Mouse (Mus musculus) embryonic facial prominence, embryonic 11.5 days (tissue): ENCODE measurements around the gene Tnfrsf11a. TPM values are rescaled to one million over a fixed set of nuclear protein-coding genes. Genes with fewer than 3 reads are reported as not detected.
A peak's percentile ranks its signal among the peaks of the same experiment; 100 is the strongest.
"Not testable (repeated sequence)": the region's sequence is repeated elsewhere in the genome, so short reads cannot be mapped to it uniquely, and the experiment has no call there.

ENCODE experiments used
- ATAC-seq: fragments of 200-750 bp; cut with Nextera tagmentation; replicated peaks from 2 replicates; pipeline ENCODE4 v1.8.0; 2017; ENCODE audit warnings: low read depth; ENCODE audit not compliant: insufficient number of reproducible peaks, low FRiP score, low TSS enrichment
- DNase-seq: peaks from one replicate; pipeline ENCODE4 v3.0.0-alpha.2; 2015; ENCODE audit warnings: low spot score
- H3K27ac ChIP-seq: fragments of 300-500 bp; sonication (generic); replicated peaks from 2 replicates; pipeline ENCODE4 v1.5.1; 2014; ENCODE audit warnings: mild to moderate bottlenecking, low read depth, low read length, control low read depth
- H3K27me3 ChIP-seq: fragments of 300-500 bp; sonication (generic); 2 replicates; pipeline ENCODE4 v1.6.1; 2014; ENCODE audit warnings: mild to moderate bottlenecking, low read length, moderate library complexity, mixed read lengths; ENCODE audit not compliant: control insufficient read depth, insufficient read depth
- H3K36me3 ChIP-seq: fragments of 300-500 bp; sonication (generic); replicated peaks from 2 replicates; pipeline ENCODE4 v1.6.1; 2014; ENCODE audit warnings: low read depth, mild to moderate bottlenecking, low read length, moderate library complexity, mixed read lengths; ENCODE audit not compliant: control insufficient read depth, insufficient read depth
- H3K4me1 ChIP-seq: fragments of 300-500 bp; sonication (generic); 2 replicates; pipeline ENCODE4 v1.6.1; 2014; ENCODE audit warnings: low read length, mixed read lengths; ENCODE audit not compliant: control insufficient read depth, insufficient read depth
- H3K4me2 ChIP-seq: fragments of 300-500 bp; sonication (generic); 2 replicates; pipeline ENCODE4 v1.6.1; 2014; ENCODE audit warnings: low read depth, mild to moderate bottlenecking, control low read depth, low read length, moderate library complexity
- H3K4me3 ChIP-seq: fragments of 300-500 bp; sonication (generic); 2 replicates; pipeline ENCODE4 v1.5.1; 2014; ENCODE audit warnings: low read depth, low read length, control low read depth
- H3K9ac ChIP-seq: fragments of 300-500 bp; sonication (generic); replicated peaks from 2 replicates; pipeline ENCODE4 v1.6.1; 2014; ENCODE audit warnings: mild to moderate bottlenecking, control low read depth, low read length
- H3K9me3 ChIP-seq: fragments of 300-500 bp; sonication (generic); replicated peaks from 2 replicates; pipeline ENCODE4 v1.6.1; 2016; ENCODE audit warnings: mild to moderate bottlenecking, low read length, inconsistent platforms, mixed read lengths; ENCODE audit not compliant: control insufficient read depth
- WGBS: fragments of 180-500 bp; shearing (Covaris S2); extraction: QIAGEN DNeasy Blood & Tissue Kit; methylation state at CpG from one replicate; pipeline ENCODE4 v1.1.7; 2014; 5-methylcytosine and 5-hydroxymethylcytosine counted together
- polyA plus RNA-seq: library from polyadenylated mRNA; unstranded; fragments of >200 nt; fragmentation: Nextera tagmentation; extraction: Ambion mirVana; gene quantifications from 2 replicates; pipeline ENCODE4 v1.2.1, GENCODE M21; 2014

Gene Tnfrsf11a
- polyA plus RNA-seq, 1 experiment from 2014 or later = 0.46 TPM

DNA sequence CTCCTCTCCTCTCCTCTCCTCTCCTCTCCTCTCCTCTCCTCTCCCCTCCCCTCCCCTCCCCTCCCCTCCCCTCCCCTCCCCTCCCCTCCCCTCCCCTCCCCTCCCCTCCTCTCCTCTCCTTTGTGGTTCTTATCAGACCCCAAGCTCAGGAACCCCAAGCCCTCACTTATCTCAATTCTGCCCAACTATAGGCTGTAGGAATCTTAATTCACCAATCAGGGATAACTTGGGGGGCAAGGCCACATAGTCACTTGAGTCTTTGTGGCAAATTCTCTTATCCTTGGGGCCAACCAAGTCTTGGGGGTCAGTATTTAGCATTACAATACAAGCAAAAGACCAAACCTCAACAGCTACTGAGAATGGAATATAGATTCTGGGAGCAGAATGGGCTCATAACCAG is 31.5 kb downstream of the Tnfrsf11a start:
- DNase-seq, H3K4me3 ChIP-seq, H3K27me3 ChIP-seq, H3K4me2 ChIP-seq, H3K9me3 ChIP-seq, H3K27ac ChIP-seq, H3K4me1 ChIP-seq, H3K9ac ChIP-seq, H3K36me3 ChIP-seq, ATAC-seq: not testable (repeated sequence)

DNA sequence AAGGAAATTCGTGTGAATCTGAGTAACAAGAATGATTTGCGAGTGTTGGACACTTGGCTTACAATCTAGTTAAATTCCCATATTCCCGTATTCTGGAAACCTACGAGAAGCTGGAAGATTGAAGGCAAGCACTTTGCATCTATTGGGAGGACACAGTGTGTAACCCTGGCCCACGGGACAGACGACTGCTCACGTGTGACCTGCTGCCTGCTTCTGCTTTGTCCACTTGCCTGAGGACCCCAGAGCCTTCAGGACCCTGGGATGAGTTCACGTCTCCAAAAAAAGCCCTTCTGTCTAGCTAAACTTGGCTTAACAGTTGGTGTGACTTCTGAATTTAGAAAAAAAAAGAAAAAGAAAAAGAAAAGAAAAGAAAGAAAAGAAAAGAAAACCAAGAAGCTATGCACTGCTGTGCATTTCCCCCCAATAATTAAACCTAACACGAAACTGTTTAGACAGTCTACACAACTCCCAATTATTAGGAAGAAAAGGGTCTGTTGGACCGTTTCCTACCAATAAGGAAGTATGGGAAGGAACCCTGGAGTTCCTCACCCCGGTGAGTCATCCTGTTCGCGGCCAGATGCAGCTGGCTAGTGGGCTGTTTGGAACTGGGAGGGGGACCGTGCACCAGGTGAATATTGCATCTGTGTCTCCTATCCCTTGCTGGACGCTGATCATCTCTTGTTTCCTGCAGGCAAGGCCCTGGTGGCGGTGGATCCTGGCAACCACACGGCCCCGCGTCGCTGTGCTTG is 32.6 kb downstream of the Tnfrsf11a start:
- no peak for DNase-seq
- no peaks in the 10 kb centered on the region for H3K27me3 ChIP-seq
- no peak overlapping the region for H3K9ac ChIP-seq
- no peaks in the 10 kb centered on the region for H3K9me3 ChIP-seq
- no peaks in the 10 kb centered on the region for H3K4me1 ChIP-seq
- WGBS = 84% methylated on average over 20 of the region's 20 CpGs
- H3K4me2 ChIP-seq = no peak overlapping the region
- ATAC-seq = no peak
- H3K36me3 ChIP-seq = no peaks in the 10 kb centered on the region
- H3K4me3 ChIP-seq = no peak overlapping the region
- no peak overlapping the region for H3K27ac ChIP-seq

DNA sequence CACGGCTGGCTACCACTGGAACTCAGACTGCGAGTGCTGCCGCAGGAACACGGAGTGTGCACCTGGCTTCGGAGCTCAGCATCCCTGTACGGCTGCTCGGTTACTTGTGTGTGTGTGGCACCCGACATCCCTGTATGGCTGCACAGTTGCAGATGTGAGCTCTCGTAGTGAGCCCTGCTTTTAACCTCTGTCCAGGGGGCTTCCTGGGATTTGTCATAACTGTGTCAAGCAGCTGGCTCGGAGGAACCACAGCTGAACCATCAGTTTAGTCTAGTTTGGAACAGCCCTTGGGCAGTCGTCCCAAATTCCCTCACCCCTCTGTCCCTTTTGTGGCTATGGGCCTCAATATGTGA is 33.2 kb downstream of the Tnfrsf11a start:
- Histone ChIP-seq H3K27ac (no peak overlapping the region), H3K9me3 (no peaks in the 10 kb centered on the region), H3K27me3 (no peaks in the 10 kb centered on the region), H3K36me3 (no peaks in the 10 kb centered on the region), H3K9ac (no peak overlapping the region), H3K4me2 (no peak overlapping the region), H3K4me1 (no peaks in the 10 kb centered on the region), H3K4me3 (no peak overlapping the region)
- 63% methylated on average over 11 of the region's 11 CpGs for WGBS
- DNase-seq (peak; percentile 8), ATAC-seq (peak; percentile 70; the same call in 1 of the 2 replicates)

DNA sequence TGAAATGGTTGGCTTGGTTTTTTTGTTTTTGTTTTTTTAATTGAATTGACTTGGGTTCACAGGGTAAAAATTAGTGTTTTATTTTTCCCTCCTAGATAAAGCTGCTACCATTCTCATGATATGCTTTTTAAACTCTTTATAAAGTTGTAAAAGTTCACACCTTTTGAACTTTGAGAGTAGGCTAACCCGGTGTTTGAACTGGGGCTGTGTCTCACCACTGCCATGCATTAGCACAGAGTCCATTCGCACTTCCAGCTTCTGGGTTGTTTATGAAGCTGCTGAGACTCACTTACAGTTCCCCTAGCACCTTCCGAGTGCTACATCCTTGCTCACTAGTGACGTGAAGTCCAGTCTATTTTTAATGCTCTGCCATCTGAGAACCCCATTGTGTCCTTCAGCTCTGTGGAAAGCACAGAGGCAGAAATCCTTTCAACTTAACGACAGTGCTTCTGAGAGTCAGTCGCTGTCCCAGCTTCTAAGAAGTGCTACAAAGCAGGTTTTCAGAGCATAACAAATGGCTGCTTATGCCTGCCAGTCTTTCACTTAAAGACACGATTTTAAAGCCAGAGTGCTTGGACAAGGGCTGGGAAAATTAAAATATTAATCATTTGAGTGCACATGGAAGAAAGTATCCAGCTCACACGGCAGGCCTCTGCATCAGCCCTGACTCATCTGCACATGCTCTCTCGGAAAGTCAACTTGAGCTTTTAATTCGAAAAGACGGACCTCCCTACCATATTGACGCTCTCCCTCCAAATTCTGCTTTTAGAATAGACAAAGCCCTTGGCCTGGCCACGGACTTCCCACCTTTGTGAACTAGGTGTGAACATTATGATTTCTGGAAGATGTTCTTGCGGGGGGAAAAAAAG is 34.1 kb downstream of the Tnfrsf11a start:
- Histone ChIP-seq H3K27ac (no peak overlapping the region), H3K9ac (no peak overlapping the region), H3K9me3 (no peaks in the 10 kb centered on the region), H3K4me3 (no peak overlapping the region), H3K4me1 (no peaks in the 10 kb centered on the region; the same call in 1 of the 2 replicates), H3K36me3 (no peaks in the 10 kb centered on the region), H3K4me2 (no peak overlapping the region), H3K27me3 (no peaks in the 10 kb centered on the region)
- DNase-seq (no peak), ATAC-seq (no peak)
- WGBS = 61% methylated on average over 14 of the region's 14 CpGs

DNA sequence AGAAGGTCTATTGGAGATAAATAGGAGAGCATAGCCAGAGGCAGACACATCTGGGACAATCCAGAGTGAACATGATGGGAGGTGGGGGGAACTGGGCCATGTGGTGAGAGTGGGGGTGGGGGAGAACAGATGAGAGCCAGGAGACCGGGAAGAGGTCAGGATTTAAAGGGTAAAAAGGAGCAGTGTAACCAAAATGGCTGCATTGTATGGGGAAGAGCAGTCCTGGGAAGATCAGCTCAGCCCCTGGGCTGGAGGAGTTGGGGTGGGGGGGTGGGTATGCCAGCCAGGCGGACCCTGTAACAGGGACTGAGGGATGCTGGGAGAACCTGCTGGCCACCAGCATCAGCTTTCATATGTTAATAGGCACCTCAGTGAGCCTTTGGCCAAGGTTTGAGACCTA is 34.8 kb downstream of the Tnfrsf11a start:
- WGBS = 44% methylated on average over 2 of the region's 2 CpGs
- ATAC-seq = no peak
- no peaks in the 10 kb centered on the region for H3K36me3 ChIP-seq
- H3K27ac ChIP-seq = no peak overlapping the region
- no peaks in the 10 kb centered on the region for H3K9me3 ChIP-seq
- H3K27me3 ChIP-seq = no peaks in the 10 kb centered on the region
- no peak overlapping the region for H3K4me3 ChIP-seq
- H3K4me2 ChIP-seq = no peak overlapping the region
- no peak for DNase-seq
- H3K4me1 ChIP-seq = no peaks in the 10 kb centered on the region; the same call in 1 of the 2 replicates
- H3K9ac ChIP-seq = no peak overlapping the region

DNA sequence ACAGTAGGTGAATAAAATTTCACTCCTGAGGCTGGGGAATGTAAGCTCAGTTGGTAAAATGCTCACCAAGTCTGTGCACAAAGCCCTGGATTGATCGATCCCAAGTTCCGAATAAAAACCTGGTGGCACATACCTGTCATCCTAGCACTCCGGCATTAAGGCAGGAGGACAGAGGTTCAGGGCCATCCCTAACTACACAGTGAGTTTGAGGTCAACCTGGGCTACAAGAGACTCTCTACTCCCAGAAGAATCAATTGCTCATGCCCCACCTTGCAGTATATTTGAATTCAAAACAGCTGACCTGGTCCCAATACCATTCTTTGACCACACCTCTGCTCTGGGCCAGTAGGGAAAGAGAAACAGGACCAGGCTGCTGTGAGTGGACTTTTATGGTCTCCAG is 35.2 kb downstream of the Tnfrsf11a start:
- Histone ChIP-seq H3K27me3 (no peaks in the 10 kb centered on the region), H3K36me3 (no peaks in the 10 kb centered on the region), H3K4me1 (no peaks in the 10 kb centered on the region; the same call in 1 of the 2 replicates), H3K27ac (no peak overlapping the region), H3K4me2 (no peak overlapping the region), H3K9ac (no peak overlapping the region), H3K9me3 (no peaks in the 10 kb centered on the region), H3K4me3 (no peak overlapping the region)
- DNase-seq (no peak), ATAC-seq (no peak)
- WGBS = 89% methylated on average over 3 of the region's 3 CpGs

DNA sequence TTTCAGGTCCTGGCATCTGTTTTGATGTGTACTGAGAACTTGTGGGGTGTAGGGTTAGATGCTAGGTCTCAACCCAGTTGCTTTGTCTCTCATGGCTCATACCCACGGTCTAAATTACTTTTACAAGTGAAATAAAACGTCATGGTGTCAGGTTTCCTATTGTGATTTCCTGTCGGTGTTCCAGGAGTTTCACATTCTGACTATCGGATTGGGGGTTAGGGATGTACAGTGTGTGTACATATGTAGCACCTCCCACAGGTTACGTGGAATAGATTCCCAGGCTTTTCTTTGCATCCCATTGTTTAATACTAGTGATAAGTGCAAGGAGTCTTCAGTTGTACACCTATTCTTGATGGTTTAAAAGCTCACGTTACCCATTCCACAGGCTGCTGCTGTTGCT is 38.5 kb downstream of the Tnfrsf11a start:
- peak; percentile 45 for DNase-seq
- no peaks in the 10 kb centered on the region for H3K27me3 ChIP-seq
- no peak overlapping the region for H3K4me3 ChIP-seq
- H3K4me1 ChIP-seq = no peaks in the 10 kb centered on the region; the same call in 1 of the 2 replicates
- 39% methylated on average over 6 of the region's 6 CpGs for WGBS
- H3K4me2 ChIP-seq = no peak overlapping the region
- no peak overlapping the region for H3K9ac ChIP-seq
- no peaks in the 10 kb centered on the region for H3K9me3 ChIP-seq
- ATAC-seq = no peak
- no peak overlapping the region for H3K27ac ChIP-seq
- no peaks in the 10 kb centered on the region for H3K36me3 ChIP-seq

DNA sequence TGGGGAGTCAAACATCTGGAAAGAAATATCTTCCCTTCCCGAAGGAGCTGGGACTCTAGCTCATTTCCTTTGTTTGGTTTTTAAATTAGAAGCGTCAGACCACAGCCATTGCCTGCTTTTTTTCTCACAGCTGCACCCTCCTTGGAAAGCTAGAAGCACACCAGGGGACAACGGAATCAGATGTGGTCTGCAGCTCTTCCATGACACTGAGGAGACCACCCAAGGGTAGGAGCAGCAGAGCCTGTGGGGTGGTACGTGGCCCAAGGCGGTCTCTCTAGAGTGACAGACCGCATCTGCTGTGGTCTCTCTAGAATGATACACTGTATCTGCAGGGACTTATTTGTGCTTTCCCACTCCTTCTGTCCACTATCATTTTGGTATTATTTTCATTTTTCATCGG is 39.2 kb downstream of the Tnfrsf11a start:
- DNase-seq = no peak
- WGBS = 39% methylated on average over 7 of the region's 7 CpGs

More for the DNA sequence above, 39.2 kb downstream of the Tnfrsf11a start:
- H3K4me3 ChIP-seq = no peak overlapping the region
- no peaks in the 10 kb centered on the region; the same call in 1 of the 2 replicates for H3K4me1 ChIP-seq
- no peaks in the 10 kb centered on the region for H3K27me3 ChIP-seq
- H3K27ac ChIP-seq = no peak overlapping the region
- no peaks in the 10 kb centered on the region for H3K9me3 ChIP-seq
- no peak overlapping the region for H3K4me2 ChIP-seq
- H3K9ac ChIP-seq = no peak overlapping the region
- no peak for ATAC-seq
- no peaks in the 10 kb centered on the region for H3K36me3 ChIP-seq
